Mouse (Mus musculus) neutrophil, adult 5-6 weeks (primary cell): ENCODE data around the gene Ola1. TPM values are rescaled to one million over a fixed set of nuclear protein-coding genes. Genes with fewer than 3 reads are reported as not detected.

ENCODE experiments used
- ATAC-seq: fragments of 151-379, 151-347 bp; 2 replicates; pipeline ENCODE4 v1.8.0; 2017; ENCODE audit warnings: mild to moderate bottlenecking, moderate TSS enrichment; ENCODE audit not compliant: insufficient number of reproducible peaks, poor library complexity, low FRiP score, severe bottlenecking; ENCODE audit errors: extremely low read depth
- total RNA-seq: library from RNA; stranded (forward); fragments of 200-1000 nt; gene quantifications from 2 replicates; pipeline ENCODE4 v1.2.3, GENCODE M21; 2017

Gene Ola1
- total RNA-seq, 1 experiment from 2014 or later = 25.4 TPM

DNA sequence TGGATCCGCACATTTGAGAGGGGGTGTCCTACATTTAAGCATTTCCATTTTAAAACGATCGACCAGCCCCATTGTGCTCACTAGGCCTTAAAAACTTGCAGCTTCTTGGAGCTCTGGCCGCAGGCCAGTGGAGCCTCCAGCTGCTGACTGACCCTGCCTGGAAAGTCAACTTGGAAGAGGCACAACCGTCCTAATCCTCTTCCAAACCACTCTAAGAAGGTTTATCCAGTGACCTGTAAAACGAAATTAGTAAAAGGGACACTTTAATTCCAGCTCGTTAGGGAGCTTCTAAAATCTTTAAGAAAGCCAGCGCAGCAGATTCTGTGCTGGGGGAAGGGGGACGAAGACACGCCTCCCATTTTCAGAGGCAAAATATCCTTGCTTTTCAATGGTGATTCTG is 172.1 kb downstream of the Ola1 start:
- no peak for ATAC-seq

DNA sequence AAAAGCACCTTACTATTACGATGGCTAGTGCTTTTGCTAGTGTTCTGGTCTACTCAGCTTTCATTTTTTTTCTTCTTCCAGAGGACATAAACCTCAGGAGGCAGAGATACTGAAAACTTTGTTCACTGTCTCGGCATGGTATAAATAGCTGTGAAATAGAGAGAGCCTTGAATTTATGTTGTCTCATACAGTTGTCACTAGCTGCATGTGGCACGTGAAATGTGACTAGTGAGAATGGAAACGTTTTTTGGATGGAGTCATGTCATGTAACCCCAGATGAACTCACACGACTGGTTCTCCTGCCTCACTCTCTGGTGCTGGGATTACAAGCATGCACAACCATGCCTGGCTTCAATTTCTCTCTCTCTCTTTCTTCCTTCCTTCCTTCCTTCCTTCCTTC is 173.2 kb downstream of the Ola1 start:
- no peak for ATAC-seq

Other genes starting within 250 kb of the Ola1 start
- 249 and 279 TPM in 2 replicates for gene Sp3, start 238.5 kb downstream of the Ola1 start, total RNA-seq
- gene Gm11084, start 232.2 kb downstream of the Ola1 start, total RNA-seq = not detected in 2 replicates
- not detected in 2 replicates for gene Sp9, start 53.0 kb upstream of the Ola1 start, total RNA-seq
- 7.0 and 19.9 TPM in 2 replicates for gene Scrn3, start 93.7 kb upstream of the Ola1 start, total RNA-seq
- gene Cir1, start 93.8 kb upstream of the Ola1 start, total RNA-seq = 41.3 and 42.6 TPM in 2 replicates
- gene Gpr155, start 167.6 kb upstream of the Ola1 start, total RNA-seq = 20.1 and 24.3 TPM in 2 replicates